Mouse (Mus musculus) splenic B cell, adult 2 months (primary cell): ENCODE data around the gene Robo1.

Experiments
- DNase-seq: peaks from one replicate; pipeline ENCODE4 v3.0.0-alpha.2; 2011; ENCODE audit warnings: low read depth, low spot score
- H3K27me3 ChIP-seq: 2 replicates; pipeline ENCODE4 v1.6.1; 2012; ENCODE audit warnings: mild to moderate bottlenecking, low read length, moderate library complexity, mixed read lengths; ENCODE audit not compliant: control insufficient read depth, poor library complexity, insufficient read depth, severe bottlenecking
- H3K36me3 ChIP-seq: 2 replicates; pipeline ENCODE4 v1.6.1; 2012; ENCODE audit warnings: mild to moderate bottlenecking, low read length, moderate library complexity, mixed read lengths; ENCODE audit not compliant: control insufficient read depth, poor library complexity, insufficient read depth, severe bottlenecking

Robo1 gene

DNA sequence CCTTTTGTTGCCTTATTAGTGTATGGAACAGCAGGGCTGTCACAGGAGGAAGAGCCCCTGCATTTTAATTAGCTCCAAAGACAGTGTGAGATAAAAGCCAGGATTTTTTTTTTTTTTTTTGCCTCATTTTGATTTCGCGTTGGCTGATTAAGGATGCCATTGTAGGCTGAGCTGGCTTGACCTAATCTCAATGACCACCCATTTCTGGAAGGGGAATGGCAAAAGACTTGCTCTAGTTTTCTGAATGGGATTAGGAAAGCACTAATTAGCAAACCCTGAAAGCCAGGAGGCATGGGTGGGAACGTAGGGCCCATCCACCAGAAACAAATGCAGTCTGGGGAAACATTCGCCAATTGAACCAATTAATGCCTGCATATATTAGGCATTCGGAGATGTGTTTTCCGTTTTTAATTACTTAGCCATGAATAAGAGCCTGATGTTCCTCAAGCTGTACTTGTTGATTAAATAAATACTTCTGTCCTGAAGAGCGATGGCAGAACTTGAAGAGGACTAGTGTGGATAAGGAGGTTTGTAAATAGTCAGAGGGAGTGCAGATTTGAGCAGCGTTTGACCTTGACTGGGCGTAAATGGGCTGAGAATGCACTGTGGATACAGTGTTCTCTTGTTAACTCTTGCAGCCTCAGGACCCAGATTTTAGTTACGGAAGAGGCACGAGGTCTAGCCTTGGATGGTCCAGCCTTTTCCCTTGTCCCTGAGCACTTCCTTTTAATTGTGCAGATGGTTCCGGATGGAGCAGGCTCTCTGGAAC, 391.3 kb downstream of the Robo1 start:
- H3K36me3 ChIP-seq = no peaks in the 10 kb centered on the region
- no peak for DNase-seq
- no peaks in the 10 kb centered on the region for H3K27me3 ChIP-seq

GRCm38 (mm10) chr16:72700297-72700696, 392.2 kb downstream of the Robo1 start:
- Histone ChIP-seq H3K36me3 (no peaks in the 10 kb centered on the region), H3K27me3 (no peaks in the 10 kb centered on the region)

DNA sequence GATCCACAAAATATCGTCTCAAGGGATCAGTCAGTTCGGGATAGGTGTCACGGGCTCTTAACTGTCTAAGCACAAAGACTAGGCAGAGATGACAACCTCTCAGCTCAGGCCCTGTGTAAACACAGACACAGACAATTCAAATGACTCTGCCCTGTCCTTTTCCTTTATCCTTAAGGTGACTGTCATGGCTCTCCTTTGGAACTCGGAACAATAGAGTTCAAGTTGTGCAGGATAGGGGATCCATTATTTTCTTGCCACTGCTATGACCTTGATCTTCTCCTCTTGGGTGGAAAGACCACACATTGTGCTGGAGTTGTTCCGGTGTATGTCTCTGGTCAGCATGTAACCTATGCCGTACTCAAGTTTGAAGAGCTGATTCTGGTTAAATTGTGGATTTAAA, 395.4 kb downstream of the Robo1 start:
- no peak for DNase-seq
- no peaks in the 10 kb centered on the region for H3K27me3 ChIP-seq
- no peaks in the 10 kb centered on the region for H3K36me3 ChIP-seq

More at GRCm38 (mm10) chr16:72700297-72700696, 392.2 kb downstream of the Robo1 start:
- DNase-seq = no peak

GRCm38 (mm10) chr16:72705851-72706250, 397.7 kb downstream of the Robo1 start:
- no peak for DNase-seq
- no peaks in the 10 kb centered on the region for H3K27me3 ChIP-seq
- H3K36me3 ChIP-seq = no peaks in the 10 kb centered on the region

GRCm38 (mm10) chr16:72708526-72708925, 400.4 kb downstream of the Robo1 start:
- DNase-seq = no peak
- no peaks in the 10 kb centered on the region for H3K27me3 ChIP-seq
- H3K36me3 ChIP-seq = no peaks in the 10 kb centered on the region

DNA sequence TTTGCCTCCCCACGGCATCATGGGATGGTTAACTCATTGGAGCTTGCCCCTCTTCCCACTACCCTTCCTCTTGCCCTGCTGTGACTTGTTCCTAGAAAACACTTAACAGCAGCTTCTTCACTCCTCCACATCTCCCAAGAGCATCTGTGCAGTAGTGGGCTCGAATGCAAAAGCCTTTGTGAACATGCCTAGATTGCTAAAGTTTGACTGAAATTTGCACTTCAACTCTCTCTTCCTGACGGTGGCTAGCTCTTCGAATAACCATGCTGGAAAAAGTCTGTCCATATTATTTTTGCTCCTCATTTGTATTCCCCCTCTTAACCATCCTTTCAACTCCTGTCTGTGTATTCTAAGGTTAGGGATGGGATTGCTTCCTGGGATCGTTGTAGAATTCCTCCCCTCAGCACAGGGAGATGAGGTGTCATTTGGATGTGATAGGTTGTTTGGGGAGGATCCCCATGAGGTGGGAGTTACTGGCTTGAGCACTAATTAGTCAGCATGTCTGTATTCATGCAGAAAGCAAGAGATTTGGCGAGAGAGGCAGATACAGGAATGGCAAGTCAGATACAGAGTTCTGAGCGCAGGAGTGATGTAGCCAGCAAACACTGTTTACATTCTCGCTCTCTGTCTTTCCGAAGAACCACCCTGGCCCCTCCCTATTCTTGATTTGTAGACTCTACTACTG, 409.2 kb downstream of the Robo1 start:
- Histone ChIP-seq H3K27me3 (no peaks in the 10 kb centered on the region), H3K36me3 (no peaks in the 10 kb centered on the region)
- DNase-seq = no peak

DNA sequence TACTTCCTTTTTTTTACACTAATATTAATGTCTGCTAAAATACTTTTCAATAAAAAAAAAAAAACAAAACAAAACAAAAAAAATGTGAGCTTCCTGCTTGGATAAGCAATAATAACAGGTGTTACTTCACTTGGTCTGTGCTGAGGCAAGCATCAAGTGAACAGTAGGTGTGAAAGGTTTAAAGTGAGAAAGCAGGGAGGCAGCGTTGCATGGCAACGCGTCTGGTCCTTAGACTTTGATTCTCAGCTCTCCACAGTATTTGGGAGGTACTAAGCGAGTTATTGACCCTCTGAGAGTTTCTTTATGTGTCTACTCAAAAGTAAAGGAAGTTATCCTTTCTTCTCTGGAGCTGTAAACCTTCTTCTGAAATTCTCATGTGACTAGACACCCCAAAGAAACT, 411.0 kb downstream of the Robo1 start:
- H3K36me3 ChIP-seq = no peaks in the 10 kb centered on the region
- no peak for DNase-seq
- no peaks in the 10 kb centered on the region for H3K27me3 ChIP-seq

DNA sequence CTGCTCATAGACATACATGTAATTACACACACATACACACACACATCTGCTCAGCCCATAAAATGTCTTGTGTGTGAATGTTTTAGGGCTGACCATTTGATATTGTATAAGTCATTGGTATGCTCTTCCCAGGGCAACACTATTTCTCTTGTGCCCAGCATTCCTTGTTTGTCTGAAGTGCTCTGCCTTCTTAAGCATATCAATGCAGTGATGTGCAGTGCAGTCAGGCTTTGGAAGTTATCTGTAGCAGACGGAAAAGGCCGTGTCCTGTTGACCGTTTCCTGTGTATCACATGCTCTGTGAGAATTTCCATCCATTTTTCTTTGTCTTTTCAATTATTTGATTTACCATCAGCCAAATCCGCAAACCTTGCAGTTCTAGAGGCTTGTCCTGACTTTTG, 412.9 kb downstream of the Robo1 start:
- Histone ChIP-seq H3K36me3 (no peaks in the 10 kb centered on the region), H3K27me3 (no peaks in the 10 kb centered on the region)
- DNase-seq = no peak

GRCm38 (mm10) chr16:72721713-72722481, 413.8 kb downstream of the Robo1 start:
- H3K27me3 ChIP-seq = no peaks in the 10 kb centered on the region
- H3K36me3 ChIP-seq = no peaks in the 10 kb centered on the region
- no peak for DNase-seq

DNA sequence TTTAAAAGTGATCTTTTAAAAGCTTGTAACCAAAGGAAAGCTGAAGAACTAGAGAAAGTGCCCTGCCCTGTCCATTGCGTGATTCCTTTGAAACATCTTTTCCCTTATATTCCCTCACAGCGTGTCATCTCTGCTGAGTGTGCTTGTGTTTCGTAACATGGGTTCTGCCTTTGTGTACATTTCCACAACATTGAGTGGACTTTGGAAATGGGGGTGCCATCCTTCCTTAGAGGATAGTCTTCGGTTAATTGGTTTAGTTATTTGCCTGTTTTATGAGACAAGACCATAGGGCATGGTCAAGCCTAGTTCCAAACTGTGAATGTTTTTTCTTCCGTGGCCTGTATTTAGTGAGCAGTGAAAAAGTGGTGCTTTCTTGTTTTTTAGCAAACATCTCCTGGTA, 426.1 kb downstream of the Robo1 start:
- Histone ChIP-seq H3K36me3 (no peaks in the 10 kb centered on the region), H3K27me3 (no peaks in the 10 kb centered on the region)
- no peak for DNase-seq

DNA sequence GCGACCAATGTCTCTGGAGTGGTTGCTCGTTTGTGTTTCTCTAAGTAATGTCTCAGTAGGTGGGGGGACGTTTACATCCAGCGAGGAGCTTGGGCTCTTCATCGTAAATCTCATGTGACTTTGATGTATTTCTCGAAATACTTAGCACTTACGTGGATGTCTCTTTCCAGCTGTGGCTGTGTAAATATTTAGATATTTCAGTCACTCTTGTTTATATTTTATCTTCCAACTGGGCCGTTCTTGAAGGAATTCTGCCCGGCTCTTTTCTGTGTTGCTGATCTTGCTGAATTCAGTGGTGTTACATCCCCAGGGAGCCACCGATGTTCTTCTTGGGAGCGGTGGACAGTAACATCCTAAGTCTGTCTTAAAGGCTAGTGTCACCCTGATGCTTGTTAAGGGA, 427.1 kb downstream of the Robo1 start:
- Histone ChIP-seq H3K27me3 (no peaks in the 10 kb centered on the region), H3K36me3 (no peaks in the 10 kb centered on the region)
- no peak for DNase-seq

GRCm38 (mm10) chr16:72735588-72735987, 427.5 kb downstream of the Robo1 start:
- DNase-seq = no peak
- Histone ChIP-seq H3K36me3 (no peaks in the 10 kb centered on the region), H3K27me3 (no peaks in the 10 kb centered on the region)

- DNase-seq = no peak
- no peaks in the 10 kb centered on the region for H3K27me3 ChIP-seq
These were observed 429.0 kb downstream of the Robo1 start for GRCm38 (mm10) chr16:72737154-72737553.

DNA sequence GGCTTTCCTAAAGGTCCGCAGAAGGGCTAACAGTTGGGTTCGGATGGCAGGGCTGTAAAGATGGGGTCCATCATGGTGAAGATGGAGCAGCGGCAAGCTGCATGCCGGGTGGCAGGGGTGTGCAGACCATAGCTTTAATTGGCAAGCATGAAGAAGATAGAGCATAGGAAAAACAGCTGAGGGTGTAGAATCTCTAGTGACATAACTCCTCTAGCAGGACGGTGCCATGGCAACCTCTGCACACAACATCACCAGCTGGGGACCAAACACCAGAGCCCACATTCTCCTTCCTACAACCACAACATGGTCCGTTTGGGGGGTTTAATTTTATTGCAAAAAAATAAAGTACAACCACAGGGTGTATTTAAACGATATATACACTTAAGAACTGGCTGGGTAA, 432.1 kb downstream of the Robo1 start:
- no peaks in the 10 kb centered on the region for H3K27me3 ChIP-seq
- no peak for DNase-seq
- no peaks in the 10 kb centered on the region for H3K36me3 ChIP-seq

More at GRCm38 (mm10) chr16:72737154-72737553, 429.0 kb downstream of the Robo1 start:
- no peaks in the 10 kb centered on the region for H3K36me3 ChIP-seq

DNA sequence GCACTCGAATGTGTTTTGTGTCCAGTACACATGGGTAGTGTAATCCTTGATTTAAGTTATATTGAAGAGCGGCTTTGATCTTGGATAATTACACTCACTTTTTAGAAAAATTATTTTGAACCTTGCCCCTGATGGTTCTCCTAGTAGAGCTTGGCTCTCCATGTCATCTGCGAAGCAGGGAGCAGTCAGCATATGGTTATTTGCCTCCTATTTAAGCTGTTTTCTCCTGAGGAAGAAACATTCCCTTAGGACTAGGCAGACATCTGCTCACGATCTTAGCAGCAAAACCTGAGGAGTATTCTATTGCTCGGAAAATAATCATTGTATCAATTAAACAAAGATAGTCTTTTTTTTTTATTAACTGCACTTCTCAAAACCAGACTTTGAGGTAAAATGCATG, 439.6 kb downstream of the Robo1 start:
- Histone ChIP-seq H3K27me3 (no peaks in the 10 kb centered on the region), H3K36me3 (no peaks in the 10 kb centered on the region)
- DNase-seq = no peak
